Mouse (Mus musculus): ENCODE results near the gene Fcrl5. TPM values are rescaled to one million over a fixed set of nuclear protein-coding genes. Genes with fewer than 3 reads are reported as not detected.
A peak's percentile ranks its signal among the peaks of the same experiment; 100 is the strongest.

The Fcrl5 gene
- polyA plus RNA-seq, 1 experiment from 2014 or later: not detected

DNA sequence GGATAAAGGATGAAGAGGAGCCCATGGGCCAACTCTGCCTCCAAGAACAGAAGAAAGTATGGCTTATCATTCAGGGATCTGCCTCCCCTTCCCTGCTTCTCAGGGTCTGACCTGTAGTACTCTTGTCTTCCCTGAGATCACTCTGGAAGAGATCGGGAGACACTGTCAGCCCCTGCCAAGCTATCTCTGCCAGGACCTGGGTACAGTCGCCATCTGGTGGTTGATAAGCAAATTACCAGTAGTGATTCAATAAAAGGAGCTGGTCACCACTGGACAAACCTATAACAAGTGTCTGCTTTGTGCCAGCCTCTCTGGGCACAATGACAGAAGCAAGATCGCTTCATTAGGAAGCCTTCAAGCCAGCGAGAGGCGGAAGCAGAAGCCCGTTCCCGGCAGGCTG lies 68.8 kb downstream of the Fcrl5 start:
- Histone ChIP-seq H3K4me2 (replicated peaks) (no peak overlapping the region), H3K36me3 (no peaks in the 10 kb centered on the region), H3K27me3 (no peaks in the 10 kb centered on the region), H3K4me1 (0 out of 2 replicates have a peak, but pooled peaks cover 7% of the 10 kb centered on the region), H3K4me3 (no peak overlapping the region), H3K9me3 (replicated peaks) (no peaks in the 10 kb centered on the region), H3K27ac (no peak overlapping the region), H3K9ac (no peak overlapping the region)
- ATAC-seq (ENCODE audit: low FRiP score): 0 out of 2 replicates have a peak, but pooled peaks have one; percentile 28
- 31% methylated on average over 7 of the region's 7 CpGs for WGBS

DNA sequence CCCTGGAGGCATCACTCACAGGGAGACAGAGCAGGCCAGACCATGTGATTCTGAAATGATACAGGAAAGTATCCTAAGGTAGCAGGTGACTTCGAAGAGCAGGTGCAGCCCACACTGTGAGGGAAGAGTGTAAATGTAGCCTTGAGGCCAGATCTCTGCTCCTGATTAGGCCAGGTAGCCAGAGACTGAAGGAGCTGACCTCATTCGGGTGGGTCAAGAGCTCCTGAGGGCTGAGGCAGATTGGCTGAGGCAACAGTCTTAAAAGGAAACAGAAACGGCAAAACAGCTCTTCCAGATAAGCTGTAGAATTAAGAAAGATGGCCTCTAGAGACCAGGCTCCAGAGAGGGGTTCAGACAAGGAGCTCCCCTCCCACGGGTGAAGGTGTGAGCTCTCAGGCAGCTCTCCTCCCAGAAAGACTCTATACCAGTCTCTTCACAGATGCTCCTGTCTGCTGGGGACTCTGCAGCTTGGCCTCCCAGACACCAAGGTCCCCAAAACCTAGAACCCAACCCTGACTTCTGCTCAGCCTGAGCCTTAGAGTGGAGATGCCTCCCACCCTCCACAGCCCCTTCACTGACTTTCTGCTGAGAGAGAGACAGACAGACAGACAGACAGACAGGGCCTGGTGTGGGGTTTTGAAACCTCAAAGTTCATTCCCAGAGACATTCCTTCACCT lies 69.3 kb downstream of the Fcrl5 start:
- no peak overlapping the region for H3K4me2 ChIP-seq (replicated peaks)
- H3K4me1 ChIP-seq: 0 out of 2 replicates have a peak, but pooled peaks cover 9% of the 10 kb centered on the region
- no peaks in the 10 kb centered on the region for H3K27me3 ChIP-seq
- no peaks in the 10 kb centered on the region for H3K9me3 ChIP-seq (replicated peaks)
- no peak overlapping the region for H3K27ac ChIP-seq
- 0 out of 2 replicates have a peak, but pooled peaks have one; percentile 32 for ATAC-seq (ENCODE audit: low FRiP score)
- H3K4me3 ChIP-seq: no peak overlapping the region
- WGBS: 65% methylated on average over 4 of the region's 4 CpGs
- no peak overlapping the region for H3K9ac ChIP-seq
- no peaks in the 10 kb centered on the region for H3K36me3 ChIP-seq

- H3K4me1 ChIP-seq: 0 out of 2 replicates have a peak, but pooled peaks cover 9% of the 10 kb centered on the region
- ATAC-seq (ENCODE audit: low FRiP score): no peak
- WGBS: 70% methylated on average over 12 of the region's 12 CpGs
- H3K9me3 ChIP-seq (replicated peaks): no peaks in the 10 kb centered on the region
- no peak overlapping the region for H3K4me3 ChIP-seq
- no peaks in the 10 kb centered on the region for H3K36me3 ChIP-seq
- H3K9ac ChIP-seq: no peak overlapping the region
- H3K27ac ChIP-seq: no peak overlapping the region
- no peak overlapping the region for H3K4me2 ChIP-seq (replicated peaks)
- H3K27me3 ChIP-seq: peaks cover 2% of the 10 kb centered on the region; the same call in 1 of the 2 replicates
Measured at GRCm38 (mm10) chr3:87506456-87507416, 71.2 kb downstream of the Fcrl5 start.

GRCm38 (mm10) chr3:87508205-87508901 lies 72.8 kb downstream of the Fcrl5 start:
- Histone ChIP-seq H3K4me2 (replicated peaks) (peak overlapping the region; percentile 33), H3K9me3 (replicated peaks) (no peaks in the 10 kb centered on the region), H3K4me1 (0 out of 2 replicates have a peak, but pooled peaks cover 9% of the 10 kb centered on the region), H3K27ac (no peak overlapping the region), H3K36me3 (no peaks in the 10 kb centered on the region), H3K27me3 (peaks cover 2% of the 10 kb centered on the region; the same call in 1 of the 2 replicates), H3K4me3 (0 out of 2 replicates have a peak overlapping the region, but pooled peaks have one; percentile 0), H3K9ac (no peak overlapping the region)
- ATAC-seq (ENCODE audit: low FRiP score): peak; percentile 62; the same call in 1 of the 2 replicates
- 28% methylated on average over 17 of the region's 17 CpGs for WGBS

- WGBS: 59% methylated on average over 4 of the region's 4 CpGs
- no peaks in the 10 kb centered on the region for H3K9me3 ChIP-seq (replicated peaks)
- no peak overlapping the region for H3K9ac ChIP-seq
- 0 out of 2 replicates have a peak, but pooled peaks cover 9% of the 10 kb centered on the region for H3K4me1 ChIP-seq
- H3K4me3 ChIP-seq: no peak overlapping the region
- peaks cover 2% of the 10 kb centered on the region; the same call in 1 of the 2 replicates for H3K27me3 ChIP-seq
- no peak overlapping the region for H3K27ac ChIP-seq
- H3K4me2 ChIP-seq (replicated peaks): no peak overlapping the region
- H3K36me3 ChIP-seq: no peaks in the 10 kb centered on the region
- ATAC-seq (ENCODE audit: low FRiP score): no peak
Measured at GRCm38 (mm10) chr3:87509061-87509460, 73.5 kb downstream of the Fcrl5 start.

DNA sequence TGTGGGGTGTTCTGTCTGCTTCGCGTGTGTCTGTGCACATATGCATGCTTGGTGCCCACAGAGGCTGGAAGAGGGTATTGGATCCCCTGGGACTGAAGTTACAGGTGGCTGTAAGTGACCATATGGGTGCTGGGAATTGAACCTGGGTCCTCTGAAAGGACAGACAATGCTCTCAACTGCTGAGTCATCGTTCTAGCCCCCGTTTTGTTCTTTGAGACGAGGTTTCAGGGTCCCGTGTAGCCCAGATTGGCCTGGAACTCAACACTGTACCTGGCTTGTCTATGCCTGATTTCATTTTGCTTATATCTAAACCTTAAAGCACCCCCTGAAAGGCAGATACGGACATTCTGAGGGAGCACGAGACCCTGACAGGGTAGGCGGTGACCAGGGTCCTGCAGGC lies 75.3 kb downstream of the Fcrl5 start:
- peaks cover 2% of the 10 kb centered on the region; the same call in 1 of the 2 replicates for H3K27me3 ChIP-seq
- 0 out of 2 replicates have a peak, but pooled peaks cover 12% of the 10 kb centered on the region for H3K4me1 ChIP-seq
- H3K27ac ChIP-seq: no peak overlapping the region
- no peak overlapping the region for H3K4me3 ChIP-seq
- no peak for ATAC-seq (ENCODE audit: low FRiP score)
- no peaks in the 10 kb centered on the region for H3K36me3 ChIP-seq
- no peaks in the 10 kb centered on the region for H3K9me3 ChIP-seq (replicated peaks)
- H3K4me2 ChIP-seq (replicated peaks): no peak overlapping the region
- 94% methylated on average over 9 of the region's 9 CpGs for WGBS
- H3K9ac ChIP-seq: no peak overlapping the region

DNA sequence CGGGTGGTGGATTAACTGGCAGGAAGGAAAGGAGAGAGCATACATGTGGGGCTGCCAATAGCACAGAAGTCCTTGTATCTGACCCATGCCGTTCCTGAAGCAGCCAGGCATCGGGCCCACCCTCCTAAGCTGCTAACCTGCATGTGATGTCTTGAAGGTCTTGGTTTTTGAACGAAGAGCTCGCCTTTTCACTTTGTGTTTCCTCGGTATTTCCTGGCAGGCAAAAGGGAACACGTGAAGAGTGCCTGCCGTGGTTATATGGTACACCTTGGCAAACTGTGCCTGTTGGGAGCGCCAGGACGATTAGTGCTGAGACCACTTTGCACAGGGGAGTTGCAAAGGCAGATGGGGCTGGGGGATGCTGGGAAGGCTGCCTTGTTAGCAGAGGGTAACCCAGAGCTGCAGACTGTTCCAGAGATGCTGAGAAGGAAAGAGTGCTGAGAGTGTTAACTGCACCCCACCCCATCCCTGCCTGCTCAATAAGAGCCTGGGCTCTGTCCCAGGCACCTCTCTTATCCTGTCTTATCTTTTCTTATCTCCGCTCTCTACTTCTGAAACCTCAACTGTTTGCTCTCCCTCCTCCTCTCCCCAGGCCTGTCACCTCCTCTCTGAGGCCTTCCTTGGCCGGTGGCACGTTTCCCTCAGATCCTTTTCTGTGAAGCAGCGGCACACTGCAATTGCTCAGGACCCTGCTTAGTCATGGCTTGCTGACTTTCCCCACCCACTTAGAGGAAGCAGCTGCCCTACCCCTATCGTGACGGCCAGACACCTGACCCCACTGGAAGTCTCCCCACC lies 76.6 kb downstream of the Fcrl5 start:
- 0 out of 2 replicates have a peak, but pooled peaks cover 12% of the 10 kb centered on the region for H3K4me1 ChIP-seq
- WGBS: 54% methylated on average over 16 of the region's 16 CpGs
- no peak overlapping the region for H3K4me2 ChIP-seq (replicated peaks)
- H3K9ac ChIP-seq: no peak overlapping the region
- no peaks in the 10 kb centered on the region for H3K9me3 ChIP-seq (replicated peaks)
- ATAC-seq (ENCODE audit: low FRiP score): no peak
- H3K27me3 ChIP-seq: peaks cover 2% of the 10 kb centered on the region; the same call in 1 of the 2 replicates
- no peaks in the 10 kb centered on the region for H3K36me3 ChIP-seq
- no peak overlapping the region for H3K4me3 ChIP-seq
- no peak overlapping the region for H3K27ac ChIP-seq

- no peaks in the 10 kb centered on the region for H3K9me3 ChIP-seq (replicated peaks)
- no peak for ATAC-seq (ENCODE audit: low FRiP score)
Measured at GRCm38 (mm10) chr3:87515567-87516081, 80.1 kb downstream of the Fcrl5 start.

GRCm38 (mm10) chr3:87518425-87518824 lies 82.9 kb downstream of the Fcrl5 start:
- H3K9ac ChIP-seq: no peak overlapping the region
- no peak overlapping the region for H3K4me3 ChIP-seq
- H3K27ac ChIP-seq: no peak overlapping the region
- H3K9me3 ChIP-seq (replicated peaks): no peaks in the 10 kb centered on the region
- 0 out of 2 replicates have a peak, but pooled peaks cover 2% of the 10 kb centered on the region for H3K4me1 ChIP-seq
- ATAC-seq (ENCODE audit: low FRiP score): no peak
- no peaks in the 10 kb centered on the region for H3K27me3 ChIP-seq
- H3K36me3 ChIP-seq: no peaks in the 10 kb centered on the region
- H3K4me2 ChIP-seq (replicated peaks): no peak overlapping the region

More at GRCm38 (mm10) chr3:87515567-87516081, 80.1 kb downstream of the Fcrl5 start:
- H3K9ac ChIP-seq: no peak overlapping the region
- H3K4me2 ChIP-seq (replicated peaks): no peak overlapping the region
- H3K36me3 ChIP-seq: no peaks in the 10 kb centered on the region
- 65% methylated on average over 13 of the region's 13 CpGs for WGBS
- H3K4me1 ChIP-seq: 0 out of 2 replicates have a peak, but pooled peaks cover 2% of the 10 kb centered on the region
- H3K27ac ChIP-seq: no peak overlapping the region
- H3K27me3 ChIP-seq: 0 out of 2 replicates have a peak, but pooled peaks cover 2% of the 10 kb centered on the region
- no peak overlapping the region for H3K4me3 ChIP-seq

DNA sequence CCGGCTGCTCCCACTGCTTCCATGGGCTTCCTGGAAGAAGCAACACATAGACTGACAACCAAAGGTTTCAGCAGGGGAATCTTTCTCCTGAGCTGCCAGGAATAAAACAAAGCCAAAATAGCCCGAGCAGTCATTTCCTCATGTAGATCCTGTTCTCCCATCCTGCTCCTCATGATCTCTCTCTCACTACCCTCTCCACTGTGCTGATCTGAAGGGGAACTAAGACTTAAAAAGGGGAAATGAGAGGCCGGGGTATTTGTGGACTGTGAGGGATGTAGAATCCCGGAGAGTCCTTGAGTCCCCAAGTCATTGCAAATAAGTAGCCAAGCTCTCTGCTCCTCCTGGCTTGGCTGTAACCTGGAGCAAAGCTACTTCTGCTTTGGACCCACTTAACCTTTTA lies 85.6 kb downstream of the Fcrl5 start:
- Histone ChIP-seq H3K36me3 (no peaks in the 10 kb centered on the region), H3K4me2 (replicated peaks) (no peak overlapping the region), H3K9me3 (replicated peaks) (no peaks in the 10 kb centered on the region), H3K9ac (no peak overlapping the region), H3K4me1 (peaks cover 4% of the 10 kb centered on the region), H3K27me3 (no peaks in the 10 kb centered on the region), H3K4me3 (no peak overlapping the region), H3K27ac (no peak overlapping the region)
- 74% methylated on average over 4 of the region's 4 CpGs for WGBS
- ATAC-seq (ENCODE audit: low FRiP score): no peak

GRCm38 (mm10) chr3:87521833-87522232 lies 86.3 kb downstream of the Fcrl5 start:
- H3K4me1 ChIP-seq: peaks cover 11% of the 10 kb centered on the region
- no peak overlapping the region for H3K27ac ChIP-seq
- no peak overlapping the region for H3K4me3 ChIP-seq
- no peaks in the 10 kb centered on the region for H3K27me3 ChIP-seq
- no peaks in the 10 kb centered on the region for H3K9me3 ChIP-seq (replicated peaks)
- WGBS: 59% methylated on average over 1 of the region's 1 CpGs
- ATAC-seq (ENCODE audit: low FRiP score): no peak
- no peak overlapping the region for H3K4me2 ChIP-seq (replicated peaks)
- H3K9ac ChIP-seq: no peak overlapping the region
- no peaks in the 10 kb centered on the region for H3K36me3 ChIP-seq
